In genomic region chr4:58963271-58963670, GRCm38 (mm10) we compare ENCODE assay signal across 37 mouse cellular contexts. TPM values are rescaled to one million over a fixed set of nuclear protein-coding genes. Genes with fewer than 3 reads are reported as not detected.
"Had no signal": no experiment of that assay in that cellular context is flagged by ENCODE, and none has a peak within 500 bp of the region (broad histone marks: within the 10 kb centered on the region; RNA-seq: fewer than 3 reads in every experiment).

No protein-coding gene starts in this region.

- ATAC-seq: hindbrain, embryonic 16.5 days; hindbrain, postnatal 0 days; inflammation-experienced regulatory T-cells, adult 6 months; intestine, embryonic 15.5 days; intestine, embryonic 16.5 days; intestine, postnatal 0 days had no signal

- H3K4me3 ChIP-seq: heart, embryonic 10.5 days; heart, embryonic 12.5 days; heart, embryonic 13.5 days; heart, embryonic 15.5 days; hindbrain, embryonic 10.5 days; hindbrain, embryonic 12.5 days; hindbrain, embryonic 13.5 days; hindbrain, embryonic 15.5 days; intestine, embryonic 15.5 days; kidney, embryonic 15.5 days; layer of hippocampus, adult 2 months had no signal

- DNase-seq: heart, postnatal 10 days; heart, postnatal 14 days; heart, postnatal 36 days; heart, postnatal 4 days; kidney, adult 11 months; kidney, adult 18-20 months; kidney, adult 2 months; kidney, adult 8-10 months; kidney, adult 9 months; kidney, postnatal 10 days; kidney, postnatal 14 days; kidney, postnatal 25 days; kidney, postnatal 36 days; kidney, postnatal 4 days; layer of hippocampus, adult 9-11 months; layer of hippocampus, postnatal 36 days had no signal

- H3K9ac ChIP-seq: heart, embryonic 12.5 days; heart, embryonic 13.5 days; heart, embryonic 15.5 days; hindbrain, embryonic 12.5 days; hindbrain, embryonic 13.5 days; hindbrain, embryonic 14.5 days; hindbrain, embryonic 15.5 days; intestine, embryonic 15.5 days; kidney, embryonic 15.5 days had no signal

- H3K4me1 ChIP-seq: heart, embryonic 10.5 days; heart, embryonic 12.5 days; heart, embryonic 13.5 days; heart, embryonic 15.5 days; hindbrain, embryonic 10.5 days; hindbrain, embryonic 12.5 days; hindbrain, embryonic 13.5 days; hindbrain, embryonic 15.5 days; intestine, embryonic 15.5 days; kidney, embryonic 15.5 days had no signal

- H3K27ac ChIP-seq: heart, embryonic 10.5 days; heart, embryonic 13.5 days; heart, embryonic 15.5 days; hindbrain, embryonic 10.5 days; hindbrain, embryonic 12.5 days; hindbrain, embryonic 13.5 days; hindbrain, embryonic 14.5 days; hindbrain, embryonic 15.5 days; hindbrain, postnatal 0 days; intestine, embryonic 15.5 days; kidney, embryonic 15.5 days; kidney, postnatal 0 days; layer of hippocampus, adult 2 months had no signal

- H3K9me3 ChIP-seq: heart, embryonic 10.5 days; heart, embryonic 12.5 days; heart, embryonic 13.5 days; heart, embryonic 15.5 days; hindbrain, embryonic 10.5 days; hindbrain, embryonic 12.5 days; hindbrain, embryonic 13.5 days; hindbrain, embryonic 15.5 days; intestine, embryonic 15.5 days; kidney, embryonic 15.5 days had no signal

- H3K36me3 ChIP-seq: heart, embryonic 10.5 days; heart, embryonic 12.5 days; heart, embryonic 13.5 days; heart, embryonic 15.5 days; hindbrain, embryonic 10.5 days; hindbrain, embryonic 12.5 days; hindbrain, embryonic 13.5 days; intestine, embryonic 15.5 days; kidney, embryonic 15.5 days had no signal

- H3K4me2 ChIP-seq: heart, embryonic 11.5 days; heart, embryonic 12.5 days; heart, embryonic 13.5 days; heart, embryonic 15.5 days; hindbrain, embryonic 12.5 days; hindbrain, embryonic 13.5 days; hindbrain, embryonic 14.5 days; hindbrain, embryonic 15.5 days; intestine, embryonic 15.5 days; kidney, embryonic 15.5 days had no signal

- H3K27me3 ChIP-seq: heart, embryonic 12.5 days; heart, embryonic 13.5 days; heart, embryonic 15.5 days; hindbrain, embryonic 12.5 days; hindbrain, embryonic 13.5 days; hindbrain, embryonic 15.5 days; intestine, embryonic 15.5 days; kidney, embryonic 15.5 days had no signal

RNA-seq across cellular contexts. Expression of gene Zkscan16, which starts 19.8 kb away (rescaled TPM):
- polyA plus RNA-seq: heart, embryonic 16.5 days; inflammation-experienced regulatory T-cells, adult 6 months had no signal

RNA-seq across cellular contexts. Expression of gene Gm20503, which starts 39.7 kb away (rescaled TPM):
- polyA plus RNA-seq: inflammation-experienced regulatory T-cells, adult 6 months; kidney, adult 2 months; large intestine, adult 2 months had no signal
